Mouse (Mus musculus) myocyte (in vitro differentiated cells): ENCODE results near the gene Rnf126. TPM values are rescaled to one million over a fixed set of nuclear protein-coding genes. Genes with fewer than 3 reads are reported as not detected.

Experiments
- H3K27me3 ChIP-seq: one replicate; pipeline ENCODE4 v1.6.1; 2011; ENCODE audit not compliant: control insufficient read depth, insufficient read depth, insufficient read length
- H3K36me3 ChIP-seq: one replicate; pipeline ENCODE4 v1.6.1; 2011; ENCODE audit not compliant: control insufficient read depth, insufficient read depth
- H3K4me2 ChIP-seq: one replicate; pipeline ENCODE4 v1.6.1; 2011; ENCODE audit warnings: low read depth, control low read depth
- H3K4me3 ChIP-seq: one replicate; pipeline ENCODE4 v1.5.1; 2011; ENCODE audit warnings: mild to moderate bottlenecking, control low read depth, moderate library complexity
- H3K79me2 ChIP-seq: one replicate; pipeline ENCODE4 v1.6.1; 2011; ENCODE audit not compliant: control insufficient read depth, insufficient read depth
- H3ac ChIP-seq: one replicate; pipeline ENCODE4 v1.6.1; 2011; ENCODE audit not compliant: control insufficient read depth, insufficient read length
- CEBPB ChIP-seq: IDR thresholded peaks from 2 replicates; pipeline ENCODE4 v1.6.1; 2011; ENCODE audit warnings: mild to moderate bottlenecking, moderate library complexity; ENCODE audit not compliant: poor library complexity, insufficient read depth, severe bottlenecking
- E2F4 ChIP-seq: IDR thresholded peaks from one replicate; pipeline ENCODE4 v1.6.1; 2011; ENCODE audit warnings: mild to moderate bottlenecking, control low read depth, moderate library complexity; ENCODE audit not compliant: insufficient read depth
- MAX ChIP-seq: IDR thresholded peaks from one replicate; pipeline ENCODE4 v1.6.1; 2011; ENCODE audit warnings: low read depth, mild to moderate bottlenecking, control low read depth
- MYOD1 ChIP-seq, 3 experiments: IDR thresholded peaks; one replicate each; pipeline ENCODE4 v1.6.1; 2011; ENCODE audit warnings: control low read depth in 2 of 3, low read depth in 2 of 3, mild to moderate bottlenecking in 2 of 3, moderate library complexity in 1 of 3; ENCODE audit not compliant: insufficient read length in 2 of 3, control insufficient read depth in 1 of 3
- MYOG ChIP-seq, 3 experiments: IDR thresholded peaks; one replicate each; pipeline ENCODE4 v1.6.1; 2011; ENCODE audit warnings: control low read depth in 2 of 3, low read depth in 2 of 3, mild to moderate bottlenecking in 2 of 3; ENCODE audit not compliant: insufficient read length in 2 of 3, control insufficient read depth in 1 of 3, insufficient read depth in 1 of 3
- POLR2A ChIP-seq: IDR thresholded peaks from one replicate; pipeline ENCODE4 v1.6.1; 2011; ENCODE audit warnings: low read depth, mild to moderate bottlenecking, control low read depth, moderate library complexity; ENCODE audit not compliant: insufficient read length
- POLR2AphosphoS2 ChIP-seq: IDR thresholded peaks from one replicate; pipeline ENCODE4 v1.6.1; 2011; ENCODE audit warnings: low read depth, control low read depth; ENCODE audit not compliant: insufficient read length
- REST ChIP-seq: IDR thresholded peaks from one replicate; pipeline ENCODE4 v1.6.1; 2011; ENCODE audit warnings: mild to moderate bottlenecking, control low read depth, moderate library complexity; ENCODE audit not compliant: insufficient read depth, insufficient read length
- SRF ChIP-seq: IDR thresholded peaks from one replicate; pipeline ENCODE4 v1.6.1; 2011; ENCODE audit warnings: low read depth; ENCODE audit not compliant: control insufficient read depth, insufficient read length
- TCF12 ChIP-seq: IDR thresholded peaks from one replicate; pipeline ENCODE4 v1.6.1; 2011; ENCODE audit warnings: mild to moderate bottlenecking, control low read depth; ENCODE audit not compliant: poor library complexity, insufficient read depth, severe bottlenecking
- TCF3 ChIP-seq: IDR thresholded peaks from one replicate; pipeline ENCODE4 v1.6.1; 2011; ENCODE audit warnings: low read depth, control low read depth; ENCODE audit not compliant: insufficient read length
- USF1 ChIP-seq: IDR thresholded peaks from one replicate; pipeline ENCODE4 v1.6.1; 2011; ENCODE audit warnings: low read depth, mild to moderate bottlenecking, control low read depth, moderate library complexity
- polyA plus RNA-seq: library from polyadenylated mRNA; unstranded; fragments of >200 nt; fragmentation: generic; extraction: Trizol; gene quantifications from one replicate; pipeline ENCODE4 v1.2.1, GENCODE M21; 2012; ENCODE audit warnings: missing spikeins

The Rnf126 gene
- polyA plus RNA-seq, 1 experiment, result 91.3 TPM

- Histone ChIP-seq H3K4me2 (no peak overlapping the region), H3K4me3 (no peak overlapping the region), H3K36me3 (no peaks in the 10 kb centered on the region), H3K79me2 (peaks cover 22% of the 10 kb centered on the region), H3K27me3 (no peaks in the 10 kb centered on the region), H3ac (no peak overlapping the region)
- TF ChIP-seq REST (no peak), CEBPB (no peak), E2F4 (no peak), MYOD1 (IDR thresholded peaks at IDR 0.05; ENCODE audit: control insufficient read depth in 1 of 3, insufficient read length in 2 of 3, low read depth in 2 of 3) (no peak), TCF3 (no peak), SRF (no peak), TCF12 (no peak), USF1 (no peak), POLR2AphosphoS2 (no peak), MAX (no peak), MYOG (IDR thresholded peaks at IDR 0.05; ENCODE audit: control insufficient read depth in 1 of 3, insufficient read depth in 1 of 3, insufficient read length in 2 of 3, low read depth in 2 of 3) (no peak), POLR2A (no peak)
These were observed 2.6 kb upstream of the Rnf126 start for GRCm38 (mm10) chr10:79769329-79769728.

- Histone ChIP-seq H3K4me3 (no peak overlapping the region), H3K4me2 (peak overlapping the region; percentile 67), H3K36me3 (no peaks in the 10 kb centered on the region), H3K27me3 (no peaks in the 10 kb centered on the region), H3K79me2 (peaks cover 32% of the 10 kb centered on the region), H3ac (no peak overlapping the region)
- TF ChIP-seq MYOG (IDR thresholded peaks at IDR 0.05; ENCODE audit: control insufficient read depth in 1 of 3, insufficient read depth in 1 of 3, insufficient read length in 2 of 3, low read depth in 2 of 3) (no peak), REST (no peak), TCF12 (no peak), SRF (no peak), USF1 (no peak), CEBPB (no peak), MAX (no peak), POLR2AphosphoS2 (no peak), TCF3 (no peak), POLR2A (no peak), MYOD1 (IDR thresholded peaks at IDR 0.05; ENCODE audit: control insufficient read depth in 1 of 3, insufficient read length in 2 of 3, low read depth in 2 of 3) (no peak), E2F4 (no peak)
These were observed 1.6 kb upstream of the Rnf126 start for GRCm38 (mm10) chr10:79768400-79768799.

DNA sequence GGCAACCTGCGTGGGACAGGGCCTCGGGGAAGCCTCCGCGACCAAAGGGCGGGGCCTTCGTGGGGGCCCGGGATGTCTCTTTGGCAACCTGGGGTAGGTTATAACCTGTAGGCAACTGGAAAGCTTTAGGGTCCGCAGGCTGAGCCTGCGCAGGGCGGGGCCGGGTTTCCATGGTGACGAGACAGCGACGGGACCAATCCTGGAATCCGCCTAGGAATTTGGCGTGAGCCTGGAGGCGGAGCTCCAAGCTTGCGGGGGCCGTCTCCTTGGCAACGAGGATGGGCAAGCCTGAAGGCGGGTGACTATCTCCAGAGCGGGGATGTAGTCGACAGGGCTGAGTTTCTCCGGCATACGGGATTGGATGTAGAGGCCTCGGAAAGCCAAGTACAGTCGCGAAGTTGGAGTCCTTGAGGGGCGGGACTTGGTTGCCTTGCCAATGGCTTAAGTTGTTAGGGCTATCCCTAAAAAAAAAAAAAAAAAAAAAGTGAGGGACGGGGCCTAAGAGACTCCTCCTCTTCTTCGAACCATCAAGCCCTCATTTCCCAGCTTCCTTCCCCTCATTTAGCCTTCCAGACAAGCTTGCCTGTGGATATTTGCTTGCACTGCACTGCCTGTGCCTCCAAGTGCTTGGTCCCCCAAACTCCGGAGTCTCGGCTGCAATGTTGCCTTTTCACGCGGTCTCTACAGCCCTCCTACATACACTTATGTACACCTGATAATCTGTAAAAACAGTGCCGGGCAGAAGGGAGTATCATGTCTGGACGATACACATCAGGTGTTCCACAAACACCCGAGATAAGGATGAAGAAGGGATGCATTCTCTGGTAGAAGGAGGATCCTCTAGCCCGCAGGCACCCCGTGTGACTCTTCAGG, 856 bp upstream of the Rnf126 start:
- H3K27me3 ChIP-seq, result no peaks in the 10 kb centered on the region
- TF ChIP-seq E2F4 (no peak), TCF3 (no peak), MYOG (IDR thresholded peaks at IDR 0.05; ENCODE audit: control insufficient read depth in 1 of 3, insufficient read depth in 1 of 3, insufficient read length in 2 of 3, low read depth in 2 of 3) (peak in 1 of 3 experiments; percentile 13), SRF (no peak)
- peak overlapping the region; percentile 67 for H3K4me2 ChIP-seq
- peaks cover 40% of the 10 kb centered on the region for H3K79me2 ChIP-seq
- H3K36me3 ChIP-seq, result no peaks in the 10 kb centered on the region
- peak overlapping the region; percentile 65 for H3K4me3 ChIP-seq
- H3ac ChIP-seq, result no peak overlapping the region

- peak overlapping the region; percentile 67 for H3ac ChIP-seq
- peaks cover 44% of the 10 kb centered on the region for H3K79me2 ChIP-seq
- peak overlapping the region; percentile 90 for H3K4me2 ChIP-seq
- H3K27me3 ChIP-seq, result no peaks in the 10 kb centered on the region
- no peak for TF ChIP-seq POLR2AphosphoS2
- peak overlapping the region; percentile 65 for H3K4me3 ChIP-seq
- H3K36me3 ChIP-seq, result peaks cover 1% of the 10 kb centered on the region
These were observed 698 bp downstream of the Rnf126 start for GRCm38 (mm10) chr10:79766001-79766507.

- H3K4me2 ChIP-seq, result peak overlapping the region; percentile 90
- no peak overlapping the region for H3ac ChIP-seq
- peaks cover 44% of the 10 kb centered on the region for H3K79me2 ChIP-seq
- TF ChIP-seq TCF12 (no peak), CEBPB (no peak), MYOD1 (IDR thresholded peaks at IDR 0.05; ENCODE audit: control insufficient read depth in 1 of 3, insufficient read length in 2 of 3, low read depth in 2 of 3) (no peak), REST (no peak), MYOG (IDR thresholded peaks at IDR 0.05; ENCODE audit: control insufficient read depth in 1 of 3, insufficient read depth in 1 of 3, insufficient read length in 2 of 3, low read depth in 2 of 3) (no peak), POLR2AphosphoS2 (no peak), SRF (no peak), USF1 (no peak), MAX (no peak), TCF3 (no peak), POLR2A (no peak), E2F4 (no peak)
- H3K27me3 ChIP-seq, result no peaks in the 10 kb centered on the region
- peaks cover 5% of the 10 kb centered on the region for H3K36me3 ChIP-seq
- H3K4me3 ChIP-seq, result peak overlapping the region; percentile 65
These were observed 1.5 kb downstream of the Rnf126 start for GRCm38 (mm10) chr10:79765228-79765745.
